Mouse (Mus musculus): ENCODE data around the gene Pheta1.

DNA sequence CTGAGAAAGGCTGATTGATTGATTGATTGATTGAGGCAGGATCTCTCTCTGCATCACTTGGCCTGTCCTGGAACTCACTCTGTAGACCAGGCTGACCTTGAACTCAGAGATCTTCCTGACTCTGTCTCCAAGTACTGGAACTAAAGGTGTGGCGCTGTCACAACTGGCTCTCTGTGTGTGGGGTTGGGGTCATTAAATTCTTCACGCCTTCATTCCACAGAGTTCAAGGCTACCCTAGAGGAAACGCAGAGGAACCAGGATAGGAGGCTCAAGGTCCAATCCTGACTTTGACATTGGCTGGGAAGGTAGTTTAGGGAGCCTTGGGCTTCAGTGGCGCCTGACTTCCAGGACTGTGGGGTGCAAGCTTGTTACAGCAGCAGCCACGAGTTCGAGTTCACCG lies 42.1 kb downstream of the Pheta1 start:
- no peak for TF ChIP-seq CTCF (IDR thresholded peaks at IDR 0.05; ENCODE audit: control insufficient read depth, insufficient read depth, insufficient replicate concordance, low read depth, low read length)
- no peak for TF ChIP-seq POLR2A (IDR thresholded peaks at IDR 0.05; ENCODE audit: control insufficient read depth, low read depth, low read length)
